Mouse (Mus musculus) midbrain, embryonic 11.5 days (tissue): Measurements from ENCODE around the gene Prokr2. TPM values are rescaled to one million over a fixed set of nuclear protein-coding genes. Genes with fewer than 3 reads are reported as not detected.
"Not testable (repeated sequence)": the region's sequence is repeated elsewhere in the genome, so short reads cannot be mapped to it uniquely, and the experiment has no call there.

Source experiments
- ATAC-seq: fragments of 200-750 bp; cut with Nextera tagmentation; 2 replicates; pipeline ENCODE4 v1.8.0; 2017; ENCODE audit warnings: moderate TSS enrichment, moderate library complexity; ENCODE audit not compliant: low FRiP score
- DNase-seq: peaks from one replicate; pipeline ENCODE4 v3.0.0; 2015; ENCODE audit warnings: low spot score; ENCODE audit errors: missing footprints
- H3K27ac ChIP-seq: fragments of 300-500 bp; sonication (generic); 2 replicates; pipeline ENCODE4 v1.5.1; 2014; ENCODE audit warnings: low read depth, low read length
- H3K27me3 ChIP-seq: fragments of 300-500 bp; sonication (generic); 2 replicates; pipeline ENCODE4 v1.6.1; 2014; ENCODE audit warnings: mild to moderate bottlenecking, low read length, moderate library complexity, mixed read lengths; ENCODE audit not compliant: control insufficient read depth, insufficient read depth
- H3K36me3 ChIP-seq: fragments of 300-500 bp; sonication (generic); 2 replicates; pipeline ENCODE4 v1.6.1; 2014; ENCODE audit warnings: mild to moderate bottlenecking, low read length, moderate library complexity, mixed read lengths; ENCODE audit not compliant: control insufficient read depth, insufficient read depth
- H3K4me1 ChIP-seq: fragments of 300-500 bp; sonication (generic); 2 replicates; pipeline ENCODE4 v1.6.1; 2014; ENCODE audit warnings: low read length; ENCODE audit not compliant: control insufficient read depth, insufficient read depth
- H3K4me2 ChIP-seq: fragments of 300-500 bp; sonication (generic); 2 replicates; pipeline ENCODE4 v1.6.1; 2014; ENCODE audit warnings: mild to moderate bottlenecking, moderate library complexity
- H3K4me3 ChIP-seq: fragments of 300-500 bp; sonication (generic); 2 replicates; pipeline ENCODE4 v1.5.1; 2014; ENCODE audit warnings: low read depth, low read length
- H3K9ac ChIP-seq: fragments of 300-500 bp; sonication (generic); 2 replicates; pipeline ENCODE4 v1.6.1; 2014; ENCODE audit warnings: low read length
- H3K9me3 ChIP-seq: fragments of 300-500 bp; sonication (generic); 2 replicates; pipeline ENCODE4 v1.6.1; 2016; ENCODE audit warnings: low read length; ENCODE audit not compliant: control insufficient read depth
- WGBS: fragments of 180-500 bp; shearing (Covaris S2); extraction: QIAGEN DNeasy Blood & Tissue Kit; methylation state at CpG from one replicate; pipeline ENCODE4 v1.1.7; 2014; 5-methylcytosine and 5-hydroxymethylcytosine counted together
- polyA plus RNA-seq: library from polyadenylated mRNA; unstranded; fragments of >200 nt; fragmentation: Nextera tagmentation; extraction: Ambion mirVana; gene quantifications from 2 replicates; pipeline ENCODE4 v1.2.1, GENCODE M21; 2014

The Prokr2 gene
- polyA plus RNA-seq, 1 experiment from 2014 or later, result 1.1 TPM

GRCm38 (mm10) chr2:132316041-132316808 lies 69.0 kb downstream of the Prokr2 start:
- DNase-seq (peak; percentile 93), ATAC-seq (peak; percentile 78)
- WGBS, result 36% methylated on average over 8 of the region's 8 CpGs
- Histone ChIP-seq H3K4me1 (no peaks in the 10 kb centered on the region), H3K4me2 (no peak overlapping the region), H3K9ac (no peak overlapping the region), H3K4me3 (no peak overlapping the region), H3K36me3 (no peaks in the 10 kb centered on the region), H3K27ac (no peak overlapping the region), H3K27me3 (no peaks in the 10 kb centered on the region), H3K9me3 (no peaks in the 10 kb centered on the region)

- not testable (repeated sequence) for H3K4me2 ChIP-seq, H3K27ac ChIP-seq, H3K9me3 ChIP-seq, H3K9ac ChIP-seq, H3K27me3 ChIP-seq, H3K4me1 ChIP-seq, H3K4me3 ChIP-seq, H3K36me3 ChIP-seq, ATAC-seq, DNase-seq
- WGBS, result 86% methylated on average over 8 of the region's 8 CpGs
These were observed 71.2 kb downstream of the Prokr2 start for GRCm38 (mm10) chr2:132314057-132314456.

- no peaks in the 10 kb centered on the region for H3K4me1 ChIP-seq
- H3K27me3 ChIP-seq, result no peaks in the 10 kb centered on the region
- ATAC-seq, result peak; percentile 42; the same call in 1 of the 2 replicates
- DNase-seq, result peak; percentile 31
- H3K36me3 ChIP-seq, result no peaks in the 10 kb centered on the region
- H3K9ac ChIP-seq, result no peak overlapping the region
- H3K9me3 ChIP-seq, result no peaks in the 10 kb centered on the region
- 98% methylated on average over 2 of the region's 2 CpGs for WGBS
- H3K4me2 ChIP-seq, result no peak overlapping the region
- no peak overlapping the region for H3K27ac ChIP-seq
- H3K4me3 ChIP-seq, result no peak overlapping the region
These were observed 71.7 kb downstream of the Prokr2 start for GRCm38 (mm10) chr2:132313568-132313967.

DNA sequence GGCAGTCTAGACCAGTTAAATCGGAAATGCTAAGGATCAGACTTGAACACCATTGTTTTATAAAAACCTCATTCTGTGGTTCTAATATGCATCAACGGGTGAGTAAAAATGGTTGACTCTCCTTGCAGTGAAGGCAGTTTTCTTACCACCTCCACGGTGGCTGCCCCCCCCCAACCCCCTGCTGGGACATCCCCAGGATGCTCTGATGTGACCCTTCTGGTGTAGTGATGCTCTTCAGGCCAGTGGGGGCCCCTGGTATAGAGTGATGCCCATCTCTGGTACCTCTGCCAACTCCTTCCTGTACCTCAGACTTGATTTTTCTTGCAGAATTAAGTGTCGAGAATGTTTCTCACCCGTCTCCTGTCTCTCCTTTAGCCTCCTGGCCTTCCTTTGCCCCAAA lies 72.6 kb downstream of the Prokr2 start:
- DNase-seq, result peak; percentile 76
- WGBS, result 81% methylated on average over 5 of the region's 5 CpGs

DNA sequence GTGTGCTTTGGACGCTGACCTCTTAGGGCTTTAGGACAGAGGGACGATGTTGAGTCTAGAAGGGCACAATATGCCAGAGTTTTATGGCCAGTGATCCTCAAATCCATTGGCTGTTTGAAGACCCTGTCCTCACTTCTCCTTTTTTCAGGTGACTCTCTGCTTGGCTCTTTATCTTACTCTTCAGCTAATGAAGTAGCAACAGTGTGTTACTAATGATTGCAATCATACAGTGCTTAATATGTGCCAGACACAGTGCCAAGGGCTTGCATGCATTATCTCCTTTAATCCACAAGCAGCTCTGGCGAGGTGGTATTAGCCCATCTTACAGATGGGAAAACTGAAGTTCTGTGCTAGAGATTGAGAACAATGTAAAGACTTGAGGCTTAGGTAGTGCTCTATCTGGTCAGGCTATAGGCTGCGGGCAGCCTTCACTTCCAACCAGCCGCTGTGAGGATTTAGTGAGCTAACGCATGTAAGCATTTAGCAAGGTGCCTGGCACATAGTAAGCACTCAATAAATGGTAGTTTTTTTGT lies 75.8 kb downstream of the Prokr2 start:
- H3K27me3 ChIP-seq, result no peaks in the 10 kb centered on the region
- WGBS, result 96% methylated on average over 6 of the region's 6 CpGs
- no peaks in the 10 kb centered on the region for H3K9me3 ChIP-seq
- ATAC-seq (no peak), DNase-seq (no peak)
- H3K36me3 ChIP-seq, result peaks cover 2% of the 10 kb centered on the region; the same call in 1 of the 2 replicates
- H3K4me2 ChIP-seq, result no peak overlapping the region
- no peak overlapping the region for H3K27ac ChIP-seq
- no peak overlapping the region for H3K4me3 ChIP-seq
- no peaks in the 10 kb centered on the region for H3K4me1 ChIP-seq
- H3K9ac ChIP-seq, result no peak overlapping the region

More for the DNA sequence above, 72.6 kb downstream of the Prokr2 start:
- Histone ChIP-seq H3K4me1 (no peaks in the 10 kb centered on the region), H3K27me3 (no peaks in the 10 kb centered on the region), H3K36me3 (no peaks in the 10 kb centered on the region; the same call in 1 of the 2 replicates), H3K4me3 (no peak overlapping the region), H3K4me2 (no peak overlapping the region), H3K27ac (no peak overlapping the region), H3K9ac (no peak overlapping the region), H3K9me3 (no peaks in the 10 kb centered on the region)
- ATAC-seq, result no peak

- no peaks in the 10 kb centered on the region for H3K9me3 ChIP-seq
- no peak for DNase-seq
- no peak overlapping the region for H3K9ac ChIP-seq
- H3K4me3 ChIP-seq, result no peak overlapping the region
- no peak overlapping the region for H3K27ac ChIP-seq
- ATAC-seq, result no peak
- WGBS, result 95% methylated on average over 6 of the region's 6 CpGs
- no peak overlapping the region for H3K4me2 ChIP-seq
- no peaks in the 10 kb centered on the region for H3K27me3 ChIP-seq
- H3K4me1 ChIP-seq, result no peaks in the 10 kb centered on the region
- peaks cover 4% of the 10 kb centered on the region; the same call in 1 of the 2 replicates for H3K36me3 ChIP-seq
These were observed 76.4 kb downstream of the Prokr2 start for GRCm38 (mm10) chr2:132308829-132309228.

- Histone ChIP-seq H3K9ac (no peak overlapping the region), H3K4me1 (no peaks in the 10 kb centered on the region), H3K27me3 (no peaks in the 10 kb centered on the region), H3K27ac (no peak overlapping the region), H3K36me3 (peaks cover 4% of the 10 kb centered on the region; the same call in 1 of the 2 replicates), H3K4me3 (no peak overlapping the region), H3K9me3 (no peaks in the 10 kb centered on the region), H3K4me2 (no peak overlapping the region)
- DNase-seq, result peak; percentile 57
- WGBS, result 93% methylated on average over 11 of the region's 11 CpGs
- ATAC-seq, result no peak
These were observed 77.9 kb downstream of the Prokr2 start for GRCm38 (mm10) chr2:132307213-132307843.

- Histone ChIP-seq H3K27ac (no peak overlapping the region), H3K27me3 (no peaks in the 10 kb centered on the region), H3K9me3 (no peaks in the 10 kb centered on the region), H3K36me3 (peaks cover 8% of the 10 kb centered on the region; the same call in 1 of the 2 replicates), H3K4me3 (no peak overlapping the region), H3K9ac (no peak overlapping the region), H3K4me1 (no peaks in the 10 kb centered on the region), H3K4me2 (no peak overlapping the region)
- DNase-seq, result peak; percentile 84
- 64% methylated on average over 4 of the region's 4 CpGs for WGBS
- no peak for ATAC-seq
These were observed 79.3 kb downstream of the Prokr2 start for GRCm38 (mm10) chr2:132305988-132306387.

DNA sequence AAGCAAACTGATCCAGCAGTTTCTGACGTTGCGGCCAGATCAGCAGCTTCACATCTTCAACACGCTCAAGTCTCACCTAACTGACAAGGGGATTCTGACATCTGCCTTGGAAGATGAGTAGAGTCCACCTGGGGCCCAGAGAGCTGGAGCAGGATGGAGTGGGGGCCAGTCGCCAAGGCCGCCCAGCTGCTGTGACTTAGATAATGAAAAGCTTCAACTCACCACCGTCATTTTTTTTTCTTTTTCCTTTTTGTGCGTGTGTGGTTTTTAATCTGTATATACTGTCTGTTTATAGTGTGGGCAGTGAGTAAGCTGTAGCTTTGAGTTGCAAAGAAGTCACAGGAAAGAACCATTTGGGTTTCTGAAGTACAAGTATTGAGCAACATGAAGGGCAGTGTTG lies 80.1 kb downstream of the Prokr2 start:
- ATAC-seq (no peak), DNase-seq (peak; percentile 72)
- no peak overlapping the region for H3K4me2 ChIP-seq
- 93% methylated on average over 7 of the region's 7 CpGs for WGBS
- no peak overlapping the region for H3K27ac ChIP-seq
- H3K27me3 ChIP-seq, result no peaks in the 10 kb centered on the region
- H3K4me1 ChIP-seq, result no peaks in the 10 kb centered on the region
- no peaks in the 10 kb centered on the region for H3K9me3 ChIP-seq
- no peak overlapping the region for H3K9ac ChIP-seq
- no peak overlapping the region for H3K4me3 ChIP-seq
- peaks cover 8% of the 10 kb centered on the region; the same call in 1 of the 2 replicates for H3K36me3 ChIP-seq
